Mouse (Mus musculus) liver, embryonic 14.5 days (tissue): ENCODE data around the gene 9430015G10Rik.

Experiments used
- CTCF ChIP-seq: IDR thresholded peaks from 2 replicates; pipeline ENCODE4 v1.5.1; 2016; ENCODE audit warnings: antibody characterized with exemption, low read depth, control low read depth
- EP300 ChIP-seq: IDR thresholded peaks from 2 replicates; pipeline ENCODE4 v1.6.1; 2016; ENCODE audit warnings: antibody characterized with exemption, low read depth

DNA sequence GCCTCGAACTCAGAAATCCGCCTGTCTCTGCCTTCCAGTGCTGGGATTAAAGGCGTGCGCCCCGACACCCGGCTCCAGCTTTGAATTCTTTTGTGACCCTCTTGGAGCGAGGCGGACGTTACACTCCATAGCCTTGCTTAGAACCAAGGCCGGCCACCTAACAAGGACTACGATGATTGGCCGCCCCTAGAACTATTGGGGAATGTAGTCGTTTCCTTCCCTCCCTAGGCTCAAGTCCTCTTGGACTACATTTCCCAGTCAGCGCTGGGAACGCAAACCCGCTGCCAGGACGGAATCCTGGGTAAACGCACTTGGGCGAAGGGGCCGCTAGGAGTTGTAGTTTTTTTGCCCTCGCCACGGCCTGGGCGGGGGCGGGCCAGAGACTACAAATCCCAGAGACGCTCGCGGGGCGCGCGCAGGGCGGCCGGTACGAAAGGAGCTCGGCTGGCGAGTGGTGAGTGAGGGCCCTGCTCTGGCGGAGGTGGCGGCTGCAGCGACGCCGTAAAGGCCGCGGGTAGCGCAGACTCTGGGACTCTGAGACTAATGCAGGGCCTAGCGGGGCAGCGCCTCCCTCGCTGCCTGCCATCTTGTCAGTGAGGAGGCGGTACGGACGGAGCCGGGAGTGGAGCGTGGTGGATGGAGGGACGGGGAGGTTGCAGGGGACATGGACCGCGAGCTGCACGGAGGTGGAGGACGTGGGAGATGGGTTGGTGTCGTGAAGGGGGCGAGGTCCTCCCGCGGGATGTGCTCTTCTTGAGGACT, at the start of gene 9430015G10Rik:
- TF ChIP-seq EP300 (no peak), CTCF (peak; percentile 40)
